Mouse (Mus musculus): ENCODE data around the gene Anapc16. TPM values are rescaled to one million over a fixed set of nuclear protein-coding genes. Genes with fewer than 3 reads are reported as not detected.

Gene Anapc16
- total RNA-seq (2018; cell fraction: chromatin; rRNA removed), result 10 to 100 TPM in 24 of 26 experiments, 1 to 10 TPM in 2; 5.2 to 61.8 (median 23.2) TPM
- 10 to 100 TPM; 25.3 to 57.2 (median 43.1) TPM for total RNA-seq (2018; cell fraction: cytosol; rRNA removed)
- 10 to 100 TPM in 25 of 26 experiments, 1 to 10 TPM in 1; 8.3 to 47.4 (median 24.8) TPM for total RNA-seq (2018; cell fraction: nucleus; rRNA removed)
- 30.3 to 42.1 TPM (median 35.4 TPM) in 3 replicates for polyA plus RNA-seq (2018)

GRCm38 (mm10) chr10:60002673-60003212, at the start of gene Anapc16, which contains the start of gene Ascc1:
TSS of gene Anapc16 (minus strand) at chr10:60003135.
TSS of gene Ascc1 (plus strand) at chr10:60002805.
- peak within 1 kb of the TSS; percentile 87 for H3K4me3 ChIP-seq (ENCODE audit: inconsistent target)
- H3K27ac ChIP-seq, result peak within 1 kb of the TSS; percentile 74
- H3K36me3 ChIP-seq (ENCODE audit: inconsistent target), result no peaks in the 10 kb centered on the region
- peaks cover 43% of the 10 kb centered on the region for H3K79me2 ChIP-seq (ENCODE audit: inconsistent target)
- WGBS (ENCODE audit: missing documents), result under 1% methylated on average over 51 of the region's 51 CpGs

- Histone ChIP-seq H3K79me2 (ENCODE audit: inconsistent target) (no peaks in the 10 kb centered on the region), H3K4me3 (ENCODE audit: inconsistent target) (no peak overlapping the region), H3K36me3 (ENCODE audit: inconsistent target) (no peaks in the 10 kb centered on the region), H3K27ac (no peak overlapping the region)
- WGBS (ENCODE audit: missing documents), result 97% methylated on average over 9 of the region's 10 CpGs
Observed at GRCm38 (mm10) chr10:60050581-60050980, 47.6 kb upstream of the Anapc16 start.

- H3K79me2 ChIP-seq (ENCODE audit: inconsistent target), result no peaks in the 10 kb centered on the region
- no peaks in the 10 kb centered on the region for H3K36me3 ChIP-seq (ENCODE audit: inconsistent target)
- H3K27ac ChIP-seq, result no peak overlapping the region
- no peak overlapping the region for H3K4me3 ChIP-seq (ENCODE audit: inconsistent target)
- 95% methylated on average over 5 of the region's 5 CpGs for WGBS (ENCODE audit: missing documents)
Observed at GRCm38 (mm10) chr10:60046696-60047095, 43.8 kb upstream of the Anapc16 start.

GRCm38 (mm10) chr10:60042350-60042922, 39.5 kb upstream of the Anapc16 start:
- Histone ChIP-seq H3K79me2 (ENCODE audit: inconsistent target) (no peaks in the 10 kb centered on the region), H3K4me3 (ENCODE audit: inconsistent target) (no peak overlapping the region), H3K36me3 (ENCODE audit: inconsistent target) (no peaks in the 10 kb centered on the region), H3K27ac (no peak overlapping the region)
- 96% methylated on average over 8 of the region's 8 CpGs for WGBS (ENCODE audit: missing documents)

GRCm38 (mm10) chr10:60035744-60036143, 32.8 kb upstream of the Anapc16 start:
- Histone ChIP-seq H3K36me3 (ENCODE audit: inconsistent target) (no peaks in the 10 kb centered on the region), H3K4me3 (ENCODE audit: inconsistent target) (no peak overlapping the region), H3K79me2 (ENCODE audit: inconsistent target) (no peaks in the 10 kb centered on the region), H3K27ac (no peak overlapping the region)
- WGBS (ENCODE audit: missing documents), result 89% methylated on average over 4 of the region's 4 CpGs

GRCm38 (mm10) chr10:60034621-60035020, 31.7 kb upstream of the Anapc16 start:
- H3K36me3 ChIP-seq (ENCODE audit: inconsistent target), result no peaks in the 10 kb centered on the region
- no peak overlapping the region for H3K27ac ChIP-seq
- 91% methylated on average over 3 of the region's 3 CpGs for WGBS (ENCODE audit: missing documents)

GRCm38 (mm10) chr10:60033064-60033463, 30.1 kb upstream of the Anapc16 start:
- H3K27ac ChIP-seq, result no peak overlapping the region
- WGBS (ENCODE audit: missing documents), result 77% methylated on average over 5 of the region's 5 CpGs

More at GRCm38 (mm10) chr10:60034621-60035020, 31.7 kb upstream of the Anapc16 start:
- Histone ChIP-seq H3K79me2 (ENCODE audit: inconsistent target) (no peaks in the 10 kb centered on the region), H3K4me3 (ENCODE audit: inconsistent target) (no peak overlapping the region)

GRCm38 (mm10) chr10:60032622-60033021, 29.7 kb upstream of the Anapc16 start:
- Histone ChIP-seq H3K27ac (no peak overlapping the region), H3K4me3 (ENCODE audit: inconsistent target) (no peak overlapping the region), H3K79me2 (ENCODE audit: inconsistent target) (no peaks in the 10 kb centered on the region), H3K36me3 (ENCODE audit: inconsistent target) (no peaks in the 10 kb centered on the region)
- WGBS (ENCODE audit: missing documents), result 88% methylated on average over 2 of the region's 2 CpGs

More at GRCm38 (mm10) chr10:60033064-60033463, 30.1 kb upstream of the Anapc16 start:
- Histone ChIP-seq H3K36me3 (ENCODE audit: inconsistent target) (no peaks in the 10 kb centered on the region), H3K4me3 (ENCODE audit: inconsistent target) (no peak overlapping the region), H3K79me2 (ENCODE audit: inconsistent target) (no peaks in the 10 kb centered on the region)

GRCm38 (mm10) chr10:60031985-60032384, 29.1 kb upstream of the Anapc16 start:
- H3K79me2 ChIP-seq (ENCODE audit: inconsistent target), result no peaks in the 10 kb centered on the region
- no peak overlapping the region for H3K4me3 ChIP-seq (ENCODE audit: inconsistent target)
- WGBS (ENCODE audit: missing documents), result 95% methylated on average over 2 of the region's 2 CpGs
- H3K36me3 ChIP-seq (ENCODE audit: inconsistent target), result no peaks in the 10 kb centered on the region
- no peak overlapping the region for H3K27ac ChIP-seq

GRCm38 (mm10) chr10:60031562-60031961, 28.6 kb upstream of the Anapc16 start:
- Histone ChIP-seq H3K4me3 (ENCODE audit: inconsistent target) (no peak overlapping the region), H3K79me2 (ENCODE audit: inconsistent target) (no peaks in the 10 kb centered on the region), H3K36me3 (ENCODE audit: inconsistent target) (no peaks in the 10 kb centered on the region), H3K27ac (no peak overlapping the region)
- whole genome bisulfite sequencing (ENCODE audit: missing documents), result 98% methylated on average over 8 of the region's 8 CpGs

- 92% methylated on average over 3 of the region's 4 CpGs for WGBS (ENCODE audit: missing documents)
- H3K4me3 ChIP-seq (ENCODE audit: inconsistent target), result no peak overlapping the region
- H3K36me3 ChIP-seq (ENCODE audit: inconsistent target), result no peaks in the 10 kb centered on the region
- no peaks in the 10 kb centered on the region for H3K79me2 ChIP-seq (ENCODE audit: inconsistent target)
- H3K27ac ChIP-seq, result no peak overlapping the region
Observed at GRCm38 (mm10) chr10:60029387-60029786, 26.5 kb upstream of the Anapc16 start.

GRCm38 (mm10) chr10:60028979-60029378, 26.0 kb upstream of the Anapc16 start:
- 96% methylated on average over 7 of the region's 7 CpGs for WGBS (ENCODE audit: missing documents)
- Histone ChIP-seq H3K36me3 (ENCODE audit: inconsistent target) (no peaks in the 10 kb centered on the region), H3K4me3 (ENCODE audit: inconsistent target) (no peak overlapping the region), H3K79me2 (ENCODE audit: inconsistent target) (no peaks in the 10 kb centered on the region), H3K27ac (no peak overlapping the region)

GRCm38 (mm10) chr10:60028181-60028580, 25.2 kb upstream of the Anapc16 start:
- no peak overlapping the region for H3K27ac ChIP-seq
- no peaks in the 10 kb centered on the region for H3K79me2 ChIP-seq (ENCODE audit: inconsistent target)
- no peaks in the 10 kb centered on the region for H3K36me3 ChIP-seq (ENCODE audit: inconsistent target)
- no peak overlapping the region for H3K4me3 ChIP-seq (ENCODE audit: inconsistent target)
- 73% methylated on average over 7 of the region's 7 CpGs for WGBS (ENCODE audit: missing documents)

- H3K4me3 ChIP-seq (ENCODE audit: inconsistent target), result no peak overlapping the region
- no peaks in the 10 kb centered on the region for H3K79me2 ChIP-seq (ENCODE audit: inconsistent target)
- WGBS (ENCODE audit: missing documents), result 59% methylated on average over 2 of the region's 2 CpGs
- H3K36me3 ChIP-seq (ENCODE audit: inconsistent target), result no peaks in the 10 kb centered on the region
- no peak overlapping the region for H3K27ac ChIP-seq
Observed at GRCm38 (mm10) chr10:60027619-60028084, 24.7 kb upstream of the Anapc16 start.

- no peaks in the 10 kb centered on the region for H3K36me3 ChIP-seq (ENCODE audit: inconsistent target)
- no peak overlapping the region for H3K4me3 ChIP-seq (ENCODE audit: inconsistent target)
- no peaks in the 10 kb centered on the region for H3K79me2 ChIP-seq (ENCODE audit: inconsistent target)
- 91% methylated on average over 13 of the region's 13 CpGs for WGBS (ENCODE audit: missing documents)
- H3K27ac ChIP-seq, result no peak overlapping the region
Observed at GRCm38 (mm10) chr10:60026759-60027395, 23.9 kb upstream of the Anapc16 start.

All from macrophage (primary cell).